Mouse (Mus musculus) kidney, adult 2 months (tissue): ENCODE measurements around the gene Siglec1. TPM values are rescaled to one million over a fixed set of nuclear protein-coding genes. Genes with fewer than 3 reads are reported as not detected.
A peak's percentile ranks its signal among the peaks of the same experiment; 100 is the strongest.

Source experiments
- DNase-seq: peaks from one replicate; pipeline ENCODE4 v3.0.0; 2021
- H3K27ac ChIP-seq: fragments of 200-500 bp; 2 replicates; pipeline ENCODE4 v1.5.1; 2012; ENCODE audit warnings: low read depth, low read length, control low read depth, inconsistent platforms; ENCODE audit not compliant: insufficient read depth
- H3K27me3 ChIP-seq: fragments of 200-500 bp; replicated peaks from 2 replicates; pipeline ENCODE4 v1.6.1; 2012; ENCODE audit warnings: mild to moderate bottlenecking, moderate library complexity, low read length, inconsistent platforms; ENCODE audit not compliant: control insufficient read depth, insufficient read depth
- H3K36me3 ChIP-seq: fragments of 200-500 bp; 2 replicates; pipeline ENCODE4 v1.6.1; 2012; ENCODE audit warnings: mild to moderate bottlenecking, moderate library complexity, low read length, inconsistent platforms; ENCODE audit not compliant: control insufficient read depth, insufficient read depth
- H3K4me1 ChIP-seq: fragments of 200-500 bp; 2 replicates; pipeline ENCODE4 v1.6.1; 2011; ENCODE audit warnings: low read length; ENCODE audit not compliant: control insufficient read depth, insufficient read depth
- H3K4me3 ChIP-seq: fragments of 200-500 bp; 2 replicates; pipeline ENCODE4 v1.5.1; 2011; ENCODE audit warnings: mild to moderate bottlenecking, low read depth, low read length, control low read depth; ENCODE audit not compliant: insufficient read depth
- CTCF ChIP-seq: fragments of 200-500 bp; conservative IDR thresholded peaks from 2 replicates; pipeline ENCODE4 v1.5.1; 2011; ENCODE audit warnings: low read depth, mild to moderate bottlenecking, control low read depth, low read length, moderate library complexity, mixed read lengths; ENCODE audit not compliant: insufficient read depth, insufficient read length
- POLR2A ChIP-seq: fragments of 200-500 bp; IDR thresholded peaks from one replicate; pipeline ENCODE4 v1.6.1; 2011; ENCODE audit warnings: low read depth, low read length, control low read depth
- WGBS: fragments of 180-500 bp; shearing (Covaris S2); methylation state at CpG from one replicate; pipeline ENCODE4 v1.1.7; 2018; 5-methylcytosine and 5-hydroxymethylcytosine counted together
- polyA plus RNA-seq: library from polyadenylated mRNA; depleted of rRNA; stranded (reverse); fragments of >200 nt; gene quantifications from 2 replicates; pipeline ENCODE4 v1.2.3, GENCODE M21; 2012

The Siglec1 gene
- polyA plus RNA-seq, 1 experiment, result 7.5 TPM

DNA sequence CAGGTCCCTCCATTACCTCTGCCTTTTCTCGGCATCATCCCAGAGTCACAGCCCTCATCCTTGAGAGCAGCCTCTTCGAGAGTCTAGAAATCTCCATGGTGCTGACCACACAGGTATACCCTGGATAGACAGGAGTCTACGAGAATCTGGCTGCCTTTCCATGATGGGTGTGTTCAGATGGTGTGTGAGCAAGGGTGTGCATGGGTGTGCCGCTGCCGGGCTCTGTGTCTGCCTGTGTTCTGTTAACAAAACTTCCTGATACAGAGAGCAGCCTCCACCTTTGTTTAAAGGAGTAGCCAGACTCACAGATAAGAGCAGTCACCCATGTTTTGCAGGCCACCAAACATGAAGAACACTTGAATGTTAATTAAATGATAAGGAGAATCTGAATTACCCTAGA, 43.3 kb upstream of the Siglec1 start:
- H3K4me3 ChIP-seq, result no peak overlapping the region
- H3K36me3 ChIP-seq, result no peaks in the 10 kb centered on the region
- H3K27me3 ChIP-seq, result no peaks in the 10 kb centered on the region
- H3K27ac ChIP-seq, result no peak overlapping the region
- no peak for TF ChIP-seq POLR2A
- no peak for TF ChIP-seq CTCF
- H3K4me1 ChIP-seq, result no peaks in the 10 kb centered on the region
- 81% methylated on average over 5 of the region's 5 CpGs for WGBS
- DNase-seq, result no peak

DNA sequence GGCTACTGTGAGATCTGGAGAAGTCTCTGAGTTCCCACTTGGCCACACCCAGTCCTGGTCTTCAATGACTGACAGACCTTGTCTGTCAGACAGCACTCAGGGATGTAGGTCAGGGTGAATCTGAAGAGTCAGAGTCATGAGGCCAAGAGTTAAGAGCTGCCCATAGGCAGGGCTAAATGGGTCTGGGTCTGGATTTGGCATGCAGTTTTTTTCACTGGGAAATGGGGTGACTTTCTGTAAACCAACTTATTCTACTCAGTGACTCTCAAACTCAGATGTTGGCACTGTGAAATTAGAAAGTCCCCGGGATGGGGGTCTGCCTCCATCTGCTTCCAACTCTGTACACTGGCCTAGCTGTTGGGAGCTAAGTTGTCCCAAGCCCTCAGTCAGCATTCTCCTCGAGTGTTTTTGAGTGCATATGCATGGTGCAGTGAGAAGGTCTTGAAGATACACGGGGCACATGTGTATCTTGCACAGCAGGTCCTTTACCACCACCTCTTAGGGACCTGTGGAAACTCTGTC, 42.1 kb upstream of the Siglec1 start:
- Histone ChIP-seq H3K27ac (no peak overlapping the region), H3K4me1 (no peaks in the 10 kb centered on the region; the same call in 1 of the 2 replicates), H3K36me3 (no peaks in the 10 kb centered on the region), H3K27me3 (no peaks in the 10 kb centered on the region), H3K4me3 (0 out of 2 replicates have a peak overlapping the region, but pooled peaks have one; percentile 3)
- DNase-seq, result no peak
- no peak for TF ChIP-seq POLR2A
- 73% methylated on average over 3 of the region's 3 CpGs for WGBS

DNA sequence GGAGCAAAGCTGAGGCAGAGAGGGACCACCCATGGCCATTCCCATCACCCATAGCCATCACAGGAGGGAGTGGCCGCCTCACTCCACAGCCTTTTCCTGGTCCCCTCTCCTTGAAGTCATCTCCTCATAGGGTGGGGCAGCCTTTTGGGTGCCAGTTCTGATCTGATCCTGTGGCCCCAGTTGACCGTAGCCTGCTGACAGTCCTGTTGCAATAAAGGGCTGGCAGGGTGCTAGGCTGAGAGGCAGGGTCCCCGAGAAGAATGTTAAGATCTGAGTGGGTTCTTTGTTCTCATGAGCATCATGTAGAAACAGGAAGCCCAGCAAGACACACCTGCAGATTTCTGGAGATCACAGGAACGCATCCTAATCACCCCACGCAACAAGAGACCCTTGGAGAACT, 41.6 kb upstream of the Siglec1 start:
- H3K27me3 ChIP-seq, result no peaks in the 10 kb centered on the region
- DNase-seq, result no peak
- no peak overlapping the region for H3K27ac ChIP-seq
- TF ChIP-seq POLR2A (no peak), CTCF (no peak)
- no peaks in the 10 kb centered on the region; the same call in 1 of the 2 replicates for H3K4me1 ChIP-seq
- 74% methylated on average over 5 of the region's 5 CpGs for WGBS
- peak overlapping the region; percentile 3 for H3K4me3 ChIP-seq
- no peaks in the 10 kb centered on the region for H3K36me3 ChIP-seq

DNA sequence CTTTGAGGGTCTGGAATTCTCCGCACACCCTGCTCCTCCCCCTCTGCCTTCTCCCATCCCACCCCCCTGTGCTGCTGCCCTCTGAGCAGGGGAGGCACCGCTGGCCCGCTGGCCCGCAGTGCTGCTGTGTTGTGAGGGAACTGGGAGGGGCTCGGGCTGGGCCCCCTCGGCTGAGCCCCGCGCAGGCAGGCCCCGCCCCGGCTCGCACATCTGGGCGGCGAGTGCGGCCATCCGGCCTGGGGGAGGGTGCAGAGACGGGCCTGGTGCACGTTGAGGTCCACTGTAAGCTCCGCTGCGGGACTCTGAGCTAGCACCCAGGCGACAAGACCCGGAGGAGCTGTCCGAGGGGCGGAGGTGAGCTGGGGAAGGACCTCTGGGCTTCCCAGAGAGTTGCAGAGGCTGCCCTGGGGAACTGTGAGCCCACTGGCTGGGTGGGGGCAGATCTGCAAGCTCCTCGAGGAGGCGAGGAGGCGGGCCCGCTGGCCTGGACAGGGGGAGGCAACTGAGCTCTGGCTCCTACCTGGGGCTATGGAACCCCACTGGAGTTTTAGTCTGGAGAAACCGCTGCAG, 40.7 kb upstream of the Siglec1 start, which contains the start of gene Hspa12b:
Gene Hspa12b (plus strand): TSS at position 120 of the 570 bp plus-strand sequence.
- peak; percentile 62 for DNase-seq
- H3K4me1 ChIP-seq, result no peaks in the 10 kb centered on the region; the same call in 1 of the 2 replicates
- H3K27ac ChIP-seq, result 0 out of 2 replicates have a peak within 1 kb of the TSS, but pooled peaks have one; percentile 22
- H3K4me3 ChIP-seq, result peak within 1 kb of the TSS; percentile 60
- no peaks in the 10 kb centered on the region for H3K36me3 ChIP-seq
- 5% methylated on average over 28 of the region's 28 CpGs for WGBS
- H3K27me3 ChIP-seq, result no peaks in the 10 kb centered on the region
- no peak for TF ChIP-seq POLR2A
- TF ChIP-seq CTCF, result no peak

DNA sequence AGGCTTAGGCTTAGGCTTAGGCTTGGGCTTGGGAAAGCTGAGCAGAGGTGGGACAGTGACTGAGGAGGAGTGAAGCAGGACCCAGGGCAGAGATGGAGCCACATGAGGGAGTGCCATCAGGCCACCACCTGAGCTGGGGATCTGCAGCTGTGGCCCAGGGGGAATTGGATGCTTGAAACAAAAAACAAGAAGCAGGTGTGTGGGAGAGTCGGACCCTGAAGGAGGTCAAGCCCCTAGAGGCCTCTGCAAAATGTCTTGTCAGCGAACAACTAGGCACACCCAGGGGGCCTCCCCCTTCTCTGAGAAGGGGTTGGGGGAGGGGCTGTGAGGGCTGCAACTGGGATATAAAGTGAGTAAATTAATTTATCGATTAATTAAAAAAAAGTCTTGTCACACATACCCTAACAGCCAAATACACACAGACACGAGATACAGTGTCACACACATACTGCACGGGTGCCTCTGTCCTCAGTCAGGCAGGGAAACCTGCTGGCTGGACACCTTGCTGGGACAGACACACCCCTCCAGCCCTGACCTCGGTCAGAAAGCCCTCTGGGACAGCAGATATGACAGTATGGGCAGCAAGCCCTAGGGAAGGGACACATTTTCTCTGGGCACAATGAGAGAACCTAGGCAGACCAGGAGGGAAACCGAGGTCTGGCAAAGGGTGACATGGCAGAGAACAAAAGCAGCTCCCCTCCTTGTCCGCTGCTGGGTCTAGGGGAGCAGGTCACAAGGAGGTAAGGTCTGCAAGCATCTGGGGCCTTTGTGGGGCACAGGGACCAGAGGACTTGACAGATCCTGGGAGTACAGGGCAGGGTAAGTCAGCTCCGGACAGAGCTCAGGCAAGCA, 39.6 kb upstream of the Siglec1 start:
- TF ChIP-seq POLR2A (no peak), CTCF (no peak)
- no peak for DNase-seq
- Histone ChIP-seq H3K4me1 (no peaks in the 10 kb centered on the region; the same call in 1 of the 2 replicates), H3K27me3 (no peaks in the 10 kb centered on the region), H3K27ac (no peak overlapping the region), H3K4me3 (no peak overlapping the region), H3K36me3 (no peaks in the 10 kb centered on the region)
- 74% methylated on average over 9 of the region's 9 CpGs for WGBS

DNA sequence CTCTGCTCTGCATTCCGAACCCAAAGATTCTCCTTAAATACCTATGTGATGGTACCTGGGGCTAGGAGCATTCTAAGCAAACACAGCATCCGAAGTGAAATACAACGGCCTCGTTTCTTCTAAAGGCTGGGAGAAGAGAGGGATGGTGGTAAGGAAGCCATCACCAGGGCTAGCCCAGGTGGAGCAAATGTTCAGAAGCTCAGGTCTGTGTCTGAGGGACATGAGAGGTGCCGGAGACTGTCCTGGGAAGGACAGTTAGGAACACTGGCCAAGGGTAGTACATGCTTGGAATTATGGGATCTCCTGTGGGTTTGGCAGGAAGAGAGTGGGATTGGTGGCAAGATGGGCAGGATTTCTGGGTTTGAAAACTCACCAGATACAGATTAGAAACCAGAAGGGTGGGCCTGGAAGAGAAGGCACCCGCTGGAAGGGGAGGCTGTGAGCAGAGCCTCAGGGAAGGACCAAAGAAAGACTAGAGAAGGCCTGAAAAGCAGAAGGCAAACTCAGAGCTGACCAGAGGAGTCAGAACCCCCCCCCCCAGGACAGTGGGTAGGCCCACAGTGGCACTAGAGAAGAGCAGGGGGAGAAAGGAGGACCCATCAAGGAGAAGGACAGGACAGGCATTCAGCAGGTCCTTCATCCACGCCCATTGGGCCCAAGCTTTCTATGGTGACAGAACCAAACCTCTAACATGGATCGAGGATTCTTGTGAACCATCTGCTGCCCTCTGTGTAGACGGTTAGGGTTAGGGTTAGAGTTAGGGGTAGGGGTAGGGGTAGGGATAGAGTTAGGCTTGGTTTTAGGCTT, 38.8 kb upstream of the Siglec1 start:
- Histone ChIP-seq H3K4me1 (no peaks in the 10 kb centered on the region; the same call in 1 of the 2 replicates), H3K4me3 (no peak overlapping the region), H3K36me3 (no peaks in the 10 kb centered on the region), H3K27ac (no peak overlapping the region), H3K27me3 (no peaks in the 10 kb centered on the region)
- WGBS, result 95% methylated on average over 9 of the region's 9 CpGs
- no peak for DNase-seq
- TF ChIP-seq CTCF (no peak), POLR2A (no peak)

DNA sequence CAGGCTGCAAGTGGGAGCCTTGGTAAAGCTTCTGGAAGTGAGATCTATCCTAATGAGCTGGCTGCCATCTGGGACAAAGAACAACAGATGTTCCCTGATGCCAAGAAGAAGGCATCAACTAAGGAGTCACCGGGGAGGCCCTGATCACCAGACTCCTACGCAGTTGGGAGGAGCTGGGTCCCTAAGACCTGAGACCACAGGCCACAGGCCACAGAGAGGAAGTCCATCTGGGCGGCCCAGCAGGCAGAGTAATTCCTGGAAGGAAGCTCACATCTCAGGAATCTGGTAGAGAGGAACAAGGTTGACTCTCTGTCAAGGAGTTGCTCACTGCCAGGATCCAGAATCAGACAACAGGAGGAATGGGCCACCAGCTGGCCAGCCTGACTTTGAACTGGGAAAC, 37.6 kb upstream of the Siglec1 start:
- DNase-seq, result peak; percentile 64
- peak overlapping the region; percentile 35 for H3K27ac ChIP-seq
- H3K27me3 ChIP-seq, result no peaks in the 10 kb centered on the region
- H3K36me3 ChIP-seq, result no peaks in the 10 kb centered on the region
- H3K4me3 ChIP-seq, result no peak overlapping the region
- TF ChIP-seq CTCF (no peak), POLR2A (no peak)
- 51% methylated on average over 3 of the region's 3 CpGs for WGBS
- no peaks in the 10 kb centered on the region; the same call in 1 of the 2 replicates for H3K4me1 ChIP-seq
